Mouse (Mus musculus): ENCODE data around the gene Tbc1d4.

Tbc1d4 gene

GRCm38 (mm10) chr14:101501868-101502267, 107.1 kb downstream of the Tbc1d4 start:
- DNase-seq (ENCODE audit: low spot score): no peak

- DNase-seq (ENCODE audit: low spot score): no peak
These were observed 107.5 kb downstream of the Tbc1d4 start for GRCm38 (mm10) chr14:101501452-101501851.

- DNase-seq (ENCODE audit: low spot score): no peak
These were observed 108.2 kb downstream of the Tbc1d4 start for GRCm38 (mm10) chr14:101500826-101501225.

- no peak for DNase-seq (ENCODE audit: low spot score)
These were observed 109.2 kb downstream of the Tbc1d4 start for GRCm38 (mm10) chr14:101499838-101500237.

GRCm38 (mm10) chr14:101488264-101488810, 120.7 kb downstream of the Tbc1d4 start:
- no peak for DNase-seq (ENCODE audit: low spot score)

GRCm38 (mm10) chr14:101486550-101486949, 122.4 kb downstream of the Tbc1d4 start:
- no peak for DNase-seq (ENCODE audit: low spot score)

GRCm38 (mm10) chr14:101483230-101483629, 125.8 kb downstream of the Tbc1d4 start:
- DNase-seq (ENCODE audit: low spot score): no peak

GRCm38 (mm10) chr14:101482270-101482669, 126.7 kb downstream of the Tbc1d4 start:
- DNase-seq (ENCODE audit: low spot score): peak; percentile 32

GRCm38 (mm10) chr14:101481165-101481564, 127.8 kb downstream of the Tbc1d4 start:
- no peak for DNase-seq (ENCODE audit: low spot score)

GRCm38 (mm10) chr14:101480541-101480940, 128.4 kb downstream of the Tbc1d4 start:
- no peak for DNase-seq (ENCODE audit: low spot score)

GRCm38 (mm10) chr14:101477827-101478220, 131.2 kb downstream of the Tbc1d4 start:
- no peak for DNase-seq (ENCODE audit: low spot score)

GRCm38 (mm10) chr14:101477081-101477826, 131.7 kb downstream of the Tbc1d4 start:
- DNase-seq (ENCODE audit: low spot score): no peak

GRCm38 (mm10) chr14:101469475-101470093, 139.4 kb downstream of the Tbc1d4 start:
- no peak for DNase-seq (ENCODE audit: low spot score)

- DNase-seq (ENCODE audit: low spot score): no peak
These were observed 140.8 kb downstream of the Tbc1d4 start for GRCm38 (mm10) chr14:101468143-101468542.

- DNase-seq (ENCODE audit: low spot score): no peak
These were observed 141.5 kb downstream of the Tbc1d4 start for GRCm38 (mm10) chr14:101467532-101467931.

- no peak for DNase-seq (ENCODE audit: low spot score)
These were observed 142.5 kb downstream of the Tbc1d4 start for GRCm38 (mm10) chr14:101466521-101466920.

GRCm38 (mm10) chr14:101465893-101466292, 143.1 kb downstream of the Tbc1d4 start:
- no peak for DNase-seq (ENCODE audit: low spot score)

GRCm38 (mm10) chr14:101460768-101461167, 148.2 kb downstream of the Tbc1d4 start:
- peak; percentile 47 for DNase-seq (ENCODE audit: low spot score)

- no peak for DNase-seq (ENCODE audit: low spot score)
These were observed 156.1 kb downstream of the Tbc1d4 start for GRCm38 (mm10) chr14:101452915-101453314.

- DNase-seq (ENCODE audit: low spot score): no peak
These were observed 161.1 kb downstream of the Tbc1d4 start for GRCm38 (mm10) chr14:101447857-101448256.

GRCm38 (mm10) chr14:101445205-101445604, 163.8 kb downstream of the Tbc1d4 start:
- DNase-seq (ENCODE audit: low spot score): no peak

- DNase-seq (ENCODE audit: low spot score): no peak
These were observed 171.1 kb downstream of the Tbc1d4 start for GRCm38 (mm10) chr14:101437925-101438324.

- no peak for DNase-seq (ENCODE audit: low spot score)
These were observed 178.5 kb downstream of the Tbc1d4 start for GRCm38 (mm10) chr14:101430536-101430935.

All from urinary bladder, postnatal 25 days (tissue).